Mouse (Mus musculus) liver, adult 2 months (tissue): ENCODE measurements at regions not wholly inside any gene's neighbourhood (a gene's known extent, or its start where the extent isn't known, plus 50 kb on each side); places are given as distances from the start of the nearest gene placed in this dataset.

Experiments used
- CTCF ChIP-seq: fragments of 200-500 bp; IDR thresholded peaks from 2 replicates; pipeline ENCODE4 v1.5.1; 2011; ENCODE audit warnings: low read depth, low read length, control low read depth
- POLR2A ChIP-seq: fragments of 200-500 bp; IDR thresholded peaks from 2 replicates; pipeline ENCODE4 v1.6.1; 2011; ENCODE audit warnings: low read length, control low read depth; ENCODE audit not compliant: insufficient read depth; ENCODE audit errors: extremely low read depth

GRCm38 (mm10) chr13:16464823-16465222, 453.2 kb downstream of the Inhba start:
- TF ChIP-seq POLR2A (no peak), CTCF (no peak)
